Mouse (Mus musculus): Measurements from ENCODE around the gene Ssty2.
"Not testable (repeated sequence)": the region's sequence is repeated elsewhere in the genome, so short reads cannot be mapped to it uniquely, and the experiment has no call there.

Gene Ssty2

DNA sequence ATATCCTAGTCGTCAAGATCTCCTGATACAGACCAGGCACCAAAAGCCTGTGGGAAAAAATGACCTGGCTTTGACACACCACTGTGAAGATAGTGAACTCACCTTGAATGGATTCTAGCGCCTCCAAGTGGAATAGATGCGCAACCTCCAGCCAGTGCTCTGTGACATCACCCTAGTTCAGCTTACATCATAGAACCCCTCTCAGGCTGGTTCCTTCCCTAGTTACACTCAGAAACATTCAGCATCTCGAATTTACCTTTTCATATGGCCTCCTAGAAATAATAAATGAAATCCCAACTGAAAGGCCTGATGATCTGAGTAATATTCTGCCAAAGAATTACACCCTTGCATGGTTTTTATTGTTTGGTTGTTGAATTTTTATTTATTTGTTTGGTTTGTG is at the start of gene Ssty2:
TSS of gene Ssty2 (minus strand) at position 101 of the 400 bp plus-strand sequence.
- DNase-seq (ENCODE audit: low spot score in 2 of 2): not testable (repeated sequence)
